In genomic region chr8:47287201-47287621, GRCm38 (mm10) we compare ENCODE assay signal across 8 mouse cellular contexts.
A peak's percentile ranks its signal among the peaks of the same experiment; 100 is the strongest.
DNase-seq lines count a peak whose midpoint lies in the region; ATAC-seq lines count a peak whose summit lies in the region.

No protein-coding gene starts in this region.

- H3K4me2 ChIP-seq in hindbrain, embryonic 11.5 days (replicated peaks; ENCODE audit: low read depth, low read length), result peak overlapping the region; percentile 83
- H3K4me2 ChIP-seq in liver, embryonic 12.5 days, result peak overlapping the region; percentile 71

- H3K27me3 ChIP-seq in hindbrain, embryonic 11.5 days (ENCODE audit: control insufficient read depth, insufficient read depth, low read length), result no peaks in the 10 kb centered on the region
- H3K27me3 ChIP-seq in liver, embryonic 12.5 days (replicated peaks), result peaks cover 61% of the 10 kb centered on the region

- intact Hi-C loops in gastrocnemius, postnatal 36 days (cut with DNase I), result no loop called here

- H3K27ac ChIP-seq in hindbrain, embryonic 11.5 days (ENCODE audit: low read depth, low read length), result peak overlapping the region; percentile 99
- H3K27ac ChIP-seq in liver, embryonic 12.5 days, result no peak overlapping the region

- H3K9me3 ChIP-seq in hindbrain, embryonic 11.5 days (ENCODE audit: control insufficient read depth, low read length), result no peaks in the 10 kb centered on the region
- H3K9me3 ChIP-seq in liver, embryonic 12.5 days (replicated peaks), result no peaks in the 10 kb centered on the region

- DNase-seq in layer of hippocampus, adult 11-12 months (ENCODE audit: low spot score), result peak; percentile 33
- no peak for DNase-seq in layer of hippocampus, adult 9-10 months (ENCODE audit: low spot score)
- peak; percentile 62 for DNase-seq in hindbrain, embryonic 11.5 days (ENCODE audit: low spot score)
- DNase-seq in right cerebral cortex, postnatal 4 days, result peak; percentile 46
- DNase-seq in gastrocnemius, postnatal 36 days, result no peak
- DNase-seq in ovary, postnatal 14 days (ENCODE audit: low spot score), result no peak

- peak overlapping the region; percentile 82 for H3K4me3 ChIP-seq in hindbrain, embryonic 11.5 days (ENCODE audit: low read depth, low read length)
- H3K4me3 ChIP-seq in liver, embryonic 12.5 days, result peak overlapping the region; percentile 52

- no peaks in the 10 kb centered on the region for H3K36me3 ChIP-seq in hindbrain, embryonic 11.5 days (ENCODE audit: control insufficient read depth, insufficient read depth, low read length)
- no peaks in the 10 kb centered on the region for H3K36me3 ChIP-seq in liver, embryonic 12.5 days

- peaks cover 6% of the 10 kb centered on the region; the same call in 1 of the 2 replicates for H3K4me1 ChIP-seq in hindbrain, embryonic 11.5 days (replicated peaks; ENCODE audit: control insufficient read depth, insufficient read depth, low read length)
- H3K4me1 ChIP-seq in liver, embryonic 12.5 days, result no peaks in the 10 kb centered on the region

- 0% methylated on average over 16 of the region's 16 CpGs for WGBS in hindbrain, embryonic 11.5 days
- 6% methylated on average over 16 of the region's 16 CpGs for WGBS in liver, embryonic 12.5 days (ENCODE audit: insufficient replicate concordance)

- peak overlapping the region; percentile 99 for H3K9ac ChIP-seq in hindbrain, embryonic 11.5 days (ENCODE audit: low read depth, low read length)
- no peak overlapping the region for H3K9ac ChIP-seq in liver, embryonic 12.5 days

- peak; percentile 13; the same call in 1 of the 2 replicates for ATAC-seq in common myeloid progenitor, adult 5-6 weeks (replicated peaks; ENCODE audit: low read depth, poor library complexity, severe bottlenecking)
- 0 out of 2 replicates have a peak, but pooled peaks have one; percentile 2 for ATAC-seq in hindbrain, embryonic 11.5 days (ENCODE audit: low FRiP score)
- ATAC-seq in liver, embryonic 12.5 days, result no peak

Comparison
In these comparisons a context has a peak if more than half of its experiments do, and no peak if none do; other contexts are left out.
1. DNase-seq: peak in layer of hippocampus, adult 11-12 months (single experiment), hindbrain, embryonic 11.5 days (single experiment) and right cerebral cortex, postnatal 4 days (single experiment); none in layer of hippocampus, adult 9-10 months (single experiment), gastrocnemius, postnatal 36 days (0 of 2) and ovary, postnatal 14 days (single experiment).